Comparison of ENCODE assay signal across 8 mouse cellular contexts in the genomic region with DNA sequence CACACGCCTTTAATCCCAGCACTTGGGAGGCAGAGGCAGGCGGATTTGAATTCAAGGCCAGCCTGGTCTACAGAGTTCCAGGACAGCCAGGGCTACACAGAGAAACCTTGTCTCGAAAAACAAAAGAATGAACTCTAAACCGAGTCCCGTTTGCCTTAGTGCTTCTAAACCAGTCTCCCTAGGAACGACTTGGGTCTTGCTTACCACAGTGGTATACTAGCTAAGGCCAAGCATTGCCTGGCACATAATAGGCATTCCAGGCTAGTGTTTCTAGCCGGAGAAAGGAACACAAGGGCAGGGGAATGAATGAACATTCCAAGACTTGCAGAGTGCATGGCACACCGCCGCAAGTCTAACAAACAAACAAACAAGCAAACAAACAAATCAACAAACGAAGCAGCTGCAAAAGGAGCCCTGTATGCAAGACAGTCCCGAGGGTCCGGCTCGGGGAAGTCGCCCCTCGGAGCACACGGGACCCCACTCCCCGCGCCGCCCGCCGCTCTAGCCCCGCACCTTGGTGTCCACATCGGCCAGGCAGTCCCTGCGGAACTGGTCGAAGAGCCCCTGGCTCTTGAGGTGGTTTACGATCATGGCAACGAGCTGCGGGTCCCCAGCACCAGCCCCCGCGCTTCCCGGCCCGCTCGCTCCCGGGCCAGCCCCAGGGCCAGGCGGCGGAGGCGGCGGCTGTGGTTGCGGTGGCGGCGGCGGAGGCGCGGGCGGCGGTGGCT. TPM values are rescaled to one million over a fixed set of nuclear protein-coding genes. Genes with fewer than 3 reads are reported as not detected.
DNase-seq lines count a peak whose midpoint lies in the region; ATAC-seq and TF ChIP-seq lines count a peak whose summit lies in the region.

No protein-coding gene starts in this region.

- peaks cover 39% of the 10 kb centered on the region for H3K79me2 ChIP-seq in myocyte (ENCODE audit: control insufficient read depth, insufficient read depth)

- intact Hi-C loops in left cerebral cortex, postnatal 10 days (cut with DNase I): no loop called here

- no peaks in the 10 kb centered on the region; the same call in 1 of the 2 replicates for H3K36me3 ChIP-seq in kidney, embryonic 14.5 days (ENCODE audit: control insufficient read depth, insufficient read depth, low read length)
- H3K36me3 ChIP-seq in myocyte (ENCODE audit: control insufficient read depth, insufficient read depth): no peaks in the 10 kb centered on the region

- no peak for DNase-seq in kidney, postnatal 14 days
- peak; percentile 10 for DNase-seq in ES-CJ7 (ENCODE audit: low read depth, low spot score)
- peak; percentile 31 for DNase-seq in embryo, embryonic 10.5 days (ENCODE audit: low spot score)
- DNase-seq in induced T-regulatory cell, adult 2 months (ENCODE audit: low read depth): peak; percentile 48
- DNase-seq in spleen, postnatal 14 days (ENCODE audit: low spot score in 2 of 2): no peak
- DNase-seq in left cerebral cortex, postnatal 10 days (ENCODE audit: extremely low spot score in 1 of 2, low spot score in 2 of 2): no peak

- H3K4me3 ChIP-seq in kidney, embryonic 14.5 days (ENCODE audit: low read length): peak overlapping the region; percentile 99
- H3K4me3 ChIP-seq in myocyte: peak overlapping the region; percentile 66

- no peaks in the 10 kb centered on the region for H3K9me3 ChIP-seq in kidney, embryonic 14.5 days (ENCODE audit: control insufficient read depth, low read length)

- no peak; the same call in 1 of the 2 replicates for ATAC-seq in kidney, embryonic 14.5 days (ENCODE audit: low FRiP score, low TSS enrichment)

- H3K27ac ChIP-seq in kidney, embryonic 14.5 days (ENCODE audit: low read depth, low read length): peak overlapping the region; percentile 30; the same call in 1 of the 2 replicates

- under 1% methylated on average over 35 of the region's 46 CpGs for WGBS in kidney, embryonic 14.5 days

- no peaks in the 10 kb centered on the region for H3K27me3 ChIP-seq in kidney, embryonic 14.5 days (ENCODE audit: control insufficient read depth, insufficient read depth, low read length)
- no peaks in the 10 kb centered on the region for H3K27me3 ChIP-seq in myocyte (ENCODE audit: control insufficient read depth, insufficient read depth, insufficient read length)

- no peak for TF ChIP-seq POLR2A in myocyte (IDR thresholded peaks at IDR 0.05; ENCODE audit: insufficient read length, low read depth)

- H3K4me1 ChIP-seq in kidney, embryonic 14.5 days (ENCODE audit: control insufficient read depth, insufficient read depth, low read length): peaks cover 7% of the 10 kb centered on the region; the same call in 1 of the 2 replicates

- H3K9ac ChIP-seq in kidney, embryonic 14.5 days (ENCODE audit: low read depth, low read length): peak overlapping the region; percentile 95

- peak overlapping the region; percentile 76 for H3K4me2 ChIP-seq in kidney, embryonic 14.5 days (replicated peaks; ENCODE audit: low read depth, low read length)
- peak overlapping the region; percentile 90 for H3K4me2 ChIP-seq in myocyte (ENCODE audit: low read depth)

- H3ac ChIP-seq in myocyte (ENCODE audit: control insufficient read depth, insufficient read length): peak overlapping the region; percentile 95

TF ChIP-seq in myocyte, 11 proteins besides CTCF, POLR2A, EP300 and RAD21:
- TF ChIP-seq REST (IDR thresholded peaks at IDR 0.05; ENCODE audit: insufficient read depth, insufficient read length) (no peak), E2F4 (IDR thresholded peaks at IDR 0.05; ENCODE audit: insufficient read depth) (no peak), CEBPB (IDR thresholded peaks at IDR 0.05; ENCODE audit: insufficient read depth, poor library complexity, severe bottlenecking) (no peak)

RNA-seq across cellular contexts. Expression of a gene that starts 0.5 kb away (rescaled TPM):
- polyA plus RNA-seq in kidney, embryonic 14.5 days (2014; fragmentation: Nextera tagmentation; extraction: Ambion mirVana): 24.6 and 27.9 TPM in 2 replicates
- 3.4 TPM for polyA plus RNA-seq in myocyte (2012; fragmentation: generic; extraction: Trizol)
- 10 to 100 TPM; 32.8 to 33.3 TPM for total RNA-seq in left cerebral cortex, postnatal 10 days (2021)

Comparison
In these comparisons a context has a peak if more than half of its experiments do, and no peak if none do; other contexts are left out.
1. DNase-seq: peak in ES-CJ7 (single experiment), embryo, embryonic 10.5 days (single experiment) and induced T-regulatory cell, adult 2 months (single experiment); none in kidney, postnatal 14 days (single experiment), spleen, postnatal 14 days (0 of 2) and left cerebral cortex, postnatal 10 days (0 of 2).